Mouse (Mus musculus): ENCODE results near the gene Nucb1. TPM values are rescaled to one million over a fixed set of nuclear protein-coding genes. Genes with fewer than 3 reads are reported as not detected.
A peak's percentile ranks its signal among the peaks of the same experiment; 100 is the strongest.
"Not testable (repeated sequence)": the region's sequence is repeated elsewhere in the genome, so short reads cannot be mapped to it uniquely, and the experiment has no call there.

Gene Nucb1
- polyA plus RNA-seq, 1 experiment from 2014 or later: 198 TPM

DNA sequence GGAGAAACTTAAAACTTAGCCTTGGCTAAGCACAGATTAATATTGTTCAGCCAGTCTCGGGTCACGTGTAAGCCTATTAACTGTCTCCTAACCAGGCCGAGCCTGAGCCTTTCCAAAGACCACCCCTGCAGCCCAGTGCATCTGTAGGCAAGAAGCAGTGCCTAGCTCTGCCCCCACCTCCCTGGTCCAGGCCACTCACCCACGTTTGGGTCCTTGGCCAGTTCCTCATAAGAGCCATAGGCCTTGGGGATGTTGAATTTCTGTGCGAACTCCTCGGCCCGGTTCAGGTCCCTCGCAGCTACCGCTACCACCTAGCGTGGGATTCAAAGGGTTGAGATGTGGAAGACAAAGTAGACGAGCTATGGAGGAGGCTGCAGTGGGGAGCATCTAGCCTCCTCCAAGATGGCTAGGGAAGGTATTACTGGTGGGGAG is 22.3 kb downstream of the Nucb1 start:
- H3K36me3 ChIP-seq: peaks cover 12% of the 10 kb centered on the region
- peak overlapping the region; percentile 75 for H3K9ac ChIP-seq
- no peaks in the 10 kb centered on the region for H3K9me3 ChIP-seq
- peak overlapping the region; percentile 71 for H3K4me2 ChIP-seq
- WGBS: 28% methylated on average over 11 of the region's 11 CpGs
- peaks cover 27% of the 10 kb centered on the region for H3K4me1 ChIP-seq
- H3K4me3 ChIP-seq: peak overlapping the region; percentile 49
- no peaks in the 10 kb centered on the region for H3K27me3 ChIP-seq
- no peak for ATAC-seq (ENCODE audit: insufficient number of reproducible peaks, insufficient read depth, low FRiP score, low TSS enrichment, low read depth)
- peak overlapping the region; percentile 84 for H3K27ac ChIP-seq

DNA sequence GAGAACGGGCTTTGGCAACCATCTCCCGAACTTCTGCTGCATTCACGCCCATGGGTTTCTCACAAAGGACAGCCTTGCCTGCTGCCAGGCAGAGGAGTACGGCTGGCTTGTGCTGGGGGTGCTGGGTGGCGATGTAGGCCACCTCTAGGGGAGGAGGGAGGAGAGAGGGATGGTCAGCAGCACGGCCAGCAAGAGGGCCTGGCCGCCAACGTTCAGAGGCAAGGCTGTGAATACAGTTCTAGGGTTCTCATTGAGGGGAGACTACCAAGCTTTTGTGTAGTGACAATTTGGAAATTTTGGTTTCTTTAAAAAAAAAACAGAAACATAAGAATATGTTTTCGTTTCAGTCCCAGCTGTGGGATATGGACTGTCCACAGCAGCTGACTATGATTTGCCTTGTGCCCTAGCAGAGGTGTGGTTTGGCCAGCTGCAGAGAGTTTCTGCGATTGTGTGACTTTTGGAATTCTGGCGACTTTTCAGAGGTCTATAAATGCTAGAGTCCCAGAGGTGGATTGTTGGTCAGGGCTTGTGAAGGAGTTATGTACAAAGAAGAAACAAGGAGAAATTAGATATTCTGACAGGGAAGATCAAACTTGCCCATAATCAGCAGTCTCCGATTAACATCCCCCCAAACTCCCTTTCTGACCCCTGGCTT is 23.3 kb downstream of the Nucb1 start, which contains the start of gene Gm45808:
Gm45808 (minus strand) TSS at position 51 of the 655 bp plus-strand sequence.
- Histone ChIP-seq H3K4me1 (peaks cover 27% of the 10 kb centered on the region), H3K9ac (no peak within 1 kb of the TSS), H3K9me3 (no peaks in the 10 kb centered on the region), H3K27me3 (no peaks in the 10 kb centered on the region), H3K36me3 (peaks cover 2% of the 10 kb centered on the region; the same call in 1 of the 2 replicates), H3K4me2 (no peak within 1 kb of the TSS), H3K4me3 (no peak within 1 kb of the TSS), H3K27ac (peak within 1 kb of the TSS; percentile 22; the same call in 1 of the 2 replicates)
- 78% methylated on average over 12 of the region's 12 CpGs for WGBS
- ATAC-seq (ENCODE audit: insufficient number of reproducible peaks, insufficient read depth, low FRiP score, low TSS enrichment, low read depth): no peak

- H3K9me3 ChIP-seq: no peaks in the 10 kb centered on the region
- H3K9ac ChIP-seq: no peak overlapping the region
- H3K27ac ChIP-seq: no peak overlapping the region
- no peak overlapping the region for H3K4me3 ChIP-seq
- no peak overlapping the region for H3K4me2 ChIP-seq
- ATAC-seq (ENCODE audit: insufficient number of reproducible peaks, insufficient read depth, low FRiP score, low TSS enrichment, low read depth): no peak
- H3K27me3 ChIP-seq: no peaks in the 10 kb centered on the region
- H3K36me3 ChIP-seq: no peaks in the 10 kb centered on the region
- peaks cover 24% of the 10 kb centered on the region for H3K4me1 ChIP-seq
- 68% methylated on average over 7 of the region's 7 CpGs for WGBS
Observed at GRCm38 (mm10) chr7:45486158-45486557, 24.0 kb downstream of the Nucb1 start.

DNA sequence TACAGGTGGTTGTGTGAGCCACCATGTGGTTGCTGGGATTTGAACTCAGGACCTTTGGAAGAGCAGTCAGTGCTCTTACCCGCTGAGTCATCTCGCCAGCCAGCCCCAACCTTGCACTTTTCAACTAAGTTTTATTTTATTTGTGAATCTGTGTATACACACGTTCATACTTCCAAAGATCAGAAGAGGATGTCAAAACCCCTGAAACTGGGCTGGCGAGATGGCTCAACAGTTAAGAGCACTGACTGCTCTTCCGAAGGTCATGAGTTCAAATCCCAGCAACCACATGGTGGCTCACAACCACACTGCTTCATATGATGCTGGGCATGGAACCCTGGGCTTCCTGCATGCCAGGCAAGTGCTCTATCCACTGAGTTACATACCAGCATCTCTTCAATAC is 25.2 kb downstream of the Nucb1 start:
- H3K4me3 ChIP-seq; H3K4me2 ChIP-seq; H3K9me3 ChIP-seq; H3K27ac ChIP-seq; H3K27me3 ChIP-seq; H3K36me3 ChIP-seq; ATAC-seq (ENCODE audit: insufficient number of reproducible peaks, insufficient read depth, low FRiP score, low TSS enrichment, low read depth); H3K9ac ChIP-seq: not testable (repeated sequence)
- 89% methylated on average over 5 of the region's 5 CpGs for WGBS
- H3K4me1 ChIP-seq: peaks cover 14% of the 10 kb centered on the region; the same call in 1 of the 2 replicates

GRCm38 (mm10) chr7:45482166-45482565 is 28.0 kb downstream of the Nucb1 start:
- no peak overlapping the region for H3K4me3 ChIP-seq
- no peak overlapping the region for H3K27ac ChIP-seq
- no peaks in the 10 kb centered on the region for H3K4me1 ChIP-seq
- 81% methylated on average over 1 of the region's 1 CpGs for WGBS
- H3K9me3 ChIP-seq: no peaks in the 10 kb centered on the region
- ATAC-seq (ENCODE audit: insufficient number of reproducible peaks, insufficient read depth, low FRiP score, low TSS enrichment, low read depth): no peak
- H3K4me2 ChIP-seq: no peak overlapping the region
- no peaks in the 10 kb centered on the region for H3K36me3 ChIP-seq
- H3K9ac ChIP-seq: no peak overlapping the region
- no peaks in the 10 kb centered on the region for H3K27me3 ChIP-seq

- ATAC-seq (ENCODE audit: insufficient number of reproducible peaks, insufficient read depth, low FRiP score, low TSS enrichment, low read depth): no peak
- Histone ChIP-seq H3K36me3 (no peaks in the 10 kb centered on the region), H3K9me3 (no peaks in the 10 kb centered on the region), H3K4me2 (no peak within 1 kb of the TSS), H3K27ac (no peak within 1 kb of the TSS), H3K4me1 (no peaks in the 10 kb centered on the region), H3K27me3 (no peaks in the 10 kb centered on the region), H3K4me3 (no peak within 1 kb of the TSS), H3K9ac (no peak within 1 kb of the TSS)
- WGBS: 55% methylated on average over 15 of the region's 15 CpGs
Observed at GRCm38 (mm10) chr7:45481374-45481927, 28.8 kb downstream of the Nucb1 start, which contains the start of gene Tulp2. Gene Tulp2 (plus strand): TSS chr7:45481877.

- H3K4me1 ChIP-seq; H3K36me3 ChIP-seq; ATAC-seq (ENCODE audit: insufficient number of reproducible peaks, insufficient read depth, low FRiP score, low TSS enrichment, low read depth); H3K27ac ChIP-seq; H3K9ac ChIP-seq; H3K9me3 ChIP-seq; H3K4me3 ChIP-seq; H3K27me3 ChIP-seq; H3K4me2 ChIP-seq: not testable (repeated sequence)
- WGBS: 80% methylated on average over 4 of the region's 4 CpGs
Observed at GRCm38 (mm10) chr7:45480310-45480709, 29.9 kb downstream of the Nucb1 start.

GRCm38 (mm10) chr7:45478774-45479173 is 31.4 kb downstream of the Nucb1 start:
- H3K27me3 ChIP-seq: no peaks in the 10 kb centered on the region
- WGBS: 95% methylated on average over 7 of the region's 7 CpGs
- no peak for ATAC-seq (ENCODE audit: insufficient number of reproducible peaks, insufficient read depth, low FRiP score, low TSS enrichment, low read depth)
- no peaks in the 10 kb centered on the region for H3K36me3 ChIP-seq
- no peaks in the 10 kb centered on the region for H3K9me3 ChIP-seq
- no peak overlapping the region for H3K9ac ChIP-seq
- no peak overlapping the region for H3K4me2 ChIP-seq
- 0 out of 2 replicates have a peak, but pooled peaks cover 3% of the 10 kb centered on the region for H3K4me1 ChIP-seq
- H3K27ac ChIP-seq: no peak overlapping the region
- no peak overlapping the region for H3K4me3 ChIP-seq

DNA sequence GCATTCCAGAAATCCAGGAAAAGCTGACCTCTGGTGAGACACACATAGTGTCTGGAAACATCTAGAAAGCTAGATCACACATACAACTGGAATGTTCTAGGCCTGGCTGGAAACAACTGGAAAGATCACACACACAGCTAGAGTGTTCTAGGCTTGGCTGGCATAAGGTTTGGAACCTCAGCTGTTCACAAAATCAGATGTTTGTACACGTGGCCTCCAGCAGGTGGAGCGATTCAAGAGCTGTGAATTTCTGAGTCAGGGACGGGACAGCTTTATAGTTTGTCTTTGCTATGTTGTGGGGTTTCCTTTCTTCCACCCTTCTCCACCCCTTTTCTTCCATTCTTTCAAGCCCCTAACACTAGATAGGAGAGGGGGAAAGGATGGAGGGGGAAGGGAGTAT is 33.2 kb downstream of the Nucb1 start:
- H3K4me2 ChIP-seq: no peak overlapping the region
- 9% methylated on average over 3 of the region's 3 CpGs for WGBS
- no peaks in the 10 kb centered on the region for H3K36me3 ChIP-seq
- no peak overlapping the region for H3K9ac ChIP-seq
- H3K27me3 ChIP-seq: no peaks in the 10 kb centered on the region
- H3K4me3 ChIP-seq: no peak overlapping the region
- 0 out of 2 replicates have a peak overlapping the region, but pooled peaks have one; percentile 22 for H3K27ac ChIP-seq
- no peak for ATAC-seq (ENCODE audit: insufficient number of reproducible peaks, insufficient read depth, low FRiP score, low TSS enrichment, low read depth)
- H3K4me1 ChIP-seq: 0 out of 2 replicates have a peak, but pooled peaks cover 3% of the 10 kb centered on the region
- no peaks in the 10 kb centered on the region for H3K9me3 ChIP-seq

- no peaks in the 10 kb centered on the region for H3K9me3 ChIP-seq
- no peak for ATAC-seq (ENCODE audit: insufficient number of reproducible peaks, insufficient read depth, low FRiP score, low TSS enrichment, low read depth)
- no peak overlapping the region for H3K9ac ChIP-seq
- WGBS: 37% methylated on average over 1 of the region's 1 CpGs
- 0 out of 2 replicates have a peak, but pooled peaks cover 3% of the 10 kb centered on the region for H3K4me1 ChIP-seq
- no peak overlapping the region for H3K4me2 ChIP-seq
- no peak overlapping the region for H3K27ac ChIP-seq
- H3K4me3 ChIP-seq: no peak overlapping the region
- no peaks in the 10 kb centered on the region for H3K36me3 ChIP-seq
- H3K27me3 ChIP-seq: no peaks in the 10 kb centered on the region
Observed at GRCm38 (mm10) chr7:45476453-45476852, 33.8 kb downstream of the Nucb1 start.

GRCm38 (mm10) chr7:45475291-45475969 is 34.8 kb downstream of the Nucb1 start:
- H3K9me3 ChIP-seq: no peaks in the 10 kb centered on the region
- H3K4me2 ChIP-seq: peak overlapping the region; percentile 53
- H3K4me3 ChIP-seq: peak overlapping the region; percentile 30
- H3K9ac ChIP-seq: peak overlapping the region; percentile 60
- ATAC-seq (ENCODE audit: insufficient number of reproducible peaks, insufficient read depth, low FRiP score, low TSS enrichment, low read depth): no peak
- no peaks in the 10 kb centered on the region for H3K36me3 ChIP-seq
- no peaks in the 10 kb centered on the region for H3K27me3 ChIP-seq
- no peak overlapping the region for H3K27ac ChIP-seq
- 0 out of 2 replicates have a peak, but pooled peaks cover 3% of the 10 kb centered on the region for H3K4me1 ChIP-seq
- WGBS: 64% methylated on average over 16 of the region's 16 CpGs
